Mouse (Mus musculus) kidney, postnatal 0 days (tissue): ENCODE measurements around the gene Best3. TPM values are rescaled to one million over a fixed set of nuclear protein-coding genes. Genes with fewer than 3 reads are reported as not detected.
"Not testable (repeated sequence)": the region's sequence is repeated elsewhere in the genome, so short reads cannot be mapped to it uniquely, and the experiment has no call there.

Source experiments
- ATAC-seq: fragments of 200-750 bp; cut with Nextera tagmentation; replicated peaks from 2 replicates; pipeline ENCODE4 v1.8.0; 2017; ENCODE audit warnings: low read depth, moderate number of reproducible peaks, moderate TSS enrichment, moderate library complexity; ENCODE audit not compliant: low FRiP score
- DNase-seq: peaks from one replicate; pipeline ENCODE4 v3.0.0-alpha.2; 2016; ENCODE audit warnings: low spot score
- H3K27ac ChIP-seq: fragments of 300-500 bp; sonication (generic); 2 replicates; pipeline ENCODE4 v1.5.1; 2014; ENCODE audit warnings: mild to moderate bottlenecking
- H3K27me3 ChIP-seq: fragments of 300-500 bp; sonication (generic); 2 replicates; pipeline ENCODE4 v1.6.1; 2014; ENCODE audit warnings: low read length, mixed read lengths; ENCODE audit not compliant: insufficient read depth
- H3K36me3 ChIP-seq: fragments of 300-500 bp; sonication (generic); 2 replicates; pipeline ENCODE4 v1.6.1; 2014; ENCODE audit warnings: low read length, mixed read lengths; ENCODE audit not compliant: insufficient read depth
- H3K4me1 ChIP-seq: fragments of 300-500 bp; sonication (generic); replicated peaks from 2 replicates; pipeline ENCODE4 v1.6.1; 2014; ENCODE audit warnings: antibody characterized with exemption, low read length, mixed read lengths; ENCODE audit not compliant: insufficient read depth
- H3K4me2 ChIP-seq: fragments of 300-500 bp; sonication (generic); 2 replicates; pipeline ENCODE4 v1.6.1; 2014; ENCODE audit warnings: mild to moderate bottlenecking, low read length, moderate library complexity, mixed read lengths
- H3K4me3 ChIP-seq: fragments of 300-500 bp; sonication (generic); replicated peaks from 2 replicates; pipeline ENCODE4 v1.5.1; 2014; ENCODE audit warnings: low read depth, low read length
- H3K9ac ChIP-seq: fragments of 300-500 bp; sonication (generic); 2 replicates; pipeline ENCODE4 v1.6.1; 2014; ENCODE audit warnings: low read depth, low read length
- H3K9me3 ChIP-seq: fragments of 300-500 bp; sonication (generic); replicated peaks from 2 replicates; pipeline ENCODE4 v1.6.1; 2016; ENCODE audit warnings: low read length, inconsistent platforms, mixed read lengths
- CTCF ChIP-seq: IDR thresholded peaks from 2 replicates; pipeline ENCODE4 v1.5.1; 2016; ENCODE audit warnings: antibody characterized with exemption, low read depth, mild to moderate bottlenecking, moderate library complexity
- WGBS: fragments of 180-500 bp; shearing (Covaris S2); extraction: QIAGEN DNeasy Blood & Tissue Kit; methylation state at CpG from one replicate; pipeline ENCODE4 v1.1.7; 2014; 5-methylcytosine and 5-hydroxymethylcytosine counted together
- polyA plus RNA-seq: library from polyadenylated mRNA; unstranded; fragments of >200 nt; fragmentation: Nextera tagmentation; extraction: Ambion mirVana; gene quantifications from 2 replicates; pipeline ENCODE4 v1.2.1, GENCODE M21; 2015

The Best3 gene
- polyA plus RNA-seq, 1 experiment from 2014 or later, result 0.22 TPM

- 7% methylated on average over 21 of the region's 21 CpGs for WGBS
- H3K4me2 ChIP-seq, result 0 out of 2 replicates have a peak overlapping the region, but pooled peaks have one; percentile 16
- DNase-seq, result peak; percentile 84
- H3K9me3 ChIP-seq, result no peaks in the 10 kb centered on the region
- no peak overlapping the region for H3K4me3 ChIP-seq
- H3K9ac ChIP-seq, result no peak overlapping the region
- ATAC-seq, result peak; percentile 94
- H3K36me3 ChIP-seq, result no peaks in the 10 kb centered on the region
- H3K27me3 ChIP-seq, result peaks cover 14% of the 10 kb centered on the region; the same call in 1 of the 2 replicates
- H3K4me1 ChIP-seq, result 0 out of 2 replicates have a peak, but pooled peaks cover 4% of the 10 kb centered on the region
- no peak for TF ChIP-seq CTCF
- H3K27ac ChIP-seq, result no peak overlapping the region
These were observed 35.1 kb downstream of the Best3 start for GRCm38 (mm10) chr10:117021020-117021754.

DNA sequence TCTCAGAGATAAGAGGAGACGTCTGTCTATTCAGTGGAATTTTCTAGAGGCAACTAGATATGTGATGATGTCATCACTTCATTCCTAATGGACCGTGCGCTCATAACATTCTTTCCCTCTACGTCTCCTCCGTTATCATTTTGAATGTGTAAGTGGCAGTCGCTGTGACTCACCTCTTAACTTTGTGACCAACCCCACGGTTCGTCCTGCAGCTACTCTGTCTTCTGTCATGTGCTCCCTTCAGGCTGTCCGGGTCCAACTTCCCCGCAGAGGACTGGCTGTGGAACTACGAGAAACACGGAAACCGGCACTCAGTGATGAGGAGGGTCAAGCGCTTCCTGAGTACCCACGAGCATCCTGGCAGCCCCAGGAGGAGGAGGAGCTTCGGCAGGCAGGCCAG, 37.6 kb downstream of the Best3 start:
- DNase-seq (peak; percentile 29), ATAC-seq (0 out of 2 replicates have a peak, but pooled peaks have one; percentile 8)
- Histone ChIP-seq H3K9me3 (no peaks in the 10 kb centered on the region), H3K36me3 (no peaks in the 10 kb centered on the region), H3K4me2 (peak overlapping the region; percentile 41; the same call in 1 of the 2 replicates), H3K9ac (peak overlapping the region; percentile 37; the same call in 1 of the 2 replicates), H3K27ac (no peak overlapping the region), H3K4me1 (0 out of 2 replicates have a peak, but pooled peaks cover 4% of the 10 kb centered on the region), H3K4me3 (0 out of 2 replicates have a peak overlapping the region, but pooled peaks have one; percentile 7), H3K27me3 (peaks cover 14% of the 10 kb centered on the region; the same call in 1 of the 2 replicates)
- TF ChIP-seq CTCF, result no peak
- 27% methylated on average over 16 of the region's 16 CpGs for WGBS

GRCm38 (mm10) chr10:117025776-117026175, 39.7 kb downstream of the Best3 start:
- not testable (repeated sequence) for H3K9me3 ChIP-seq, H3K4me1 ChIP-seq, ATAC-seq, H3K4me2 ChIP-seq, H3K9ac ChIP-seq, H3K27ac ChIP-seq, DNase-seq, H3K36me3 ChIP-seq, H3K4me3 ChIP-seq
- H3K27me3 ChIP-seq, result peaks cover 14% of the 10 kb centered on the region; the same call in 1 of the 2 replicates

GRCm38 (mm10) chr10:117026176-117026575, 40.1 kb downstream of the Best3 start:
- Histone ChIP-seq H3K36me3 (no peaks in the 10 kb centered on the region), H3K27me3 (peaks cover 14% of the 10 kb centered on the region; the same call in 1 of the 2 replicates), H3K9me3 (no peaks in the 10 kb centered on the region), H3K4me1 (0 out of 2 replicates have a peak, but pooled peaks cover under 1% of the 10 kb centered on the region), H3K9ac (no peak overlapping the region), H3K27ac (no peak overlapping the region), H3K4me2 (no peak overlapping the region), H3K4me3 (no peak overlapping the region)
- DNase-seq (no peak), ATAC-seq (no peak)
- WGBS, result 77% methylated on average over 8 of the region's 8 CpGs
- TF ChIP-seq CTCF, result no peak

DNA sequence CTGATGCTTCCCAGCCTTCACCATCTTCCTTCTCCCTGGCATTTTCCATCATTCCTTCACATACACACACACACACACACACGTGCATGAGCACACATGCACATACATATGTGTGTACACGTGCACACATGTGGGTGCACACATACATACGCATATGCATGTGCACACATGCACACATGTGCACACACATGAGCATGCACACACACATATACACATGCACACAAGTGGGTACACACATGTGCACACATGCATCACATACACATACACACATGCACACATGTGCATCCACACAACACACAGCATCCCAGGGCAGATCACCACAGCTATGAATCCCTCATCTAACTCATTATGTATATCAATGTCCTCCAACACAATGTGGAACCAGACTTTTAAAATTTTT, 45.0 kb downstream of the Best3 start:
- Histone ChIP-seq H3K9ac (no peak overlapping the region), H3K36me3 (no peaks in the 10 kb centered on the region)
- no peak for TF ChIP-seq CTCF

GRCm38 (mm10) chr10:117033785-117034184, 47.7 kb downstream of the Best3 start:
- no peak overlapping the region for H3K4me2 ChIP-seq
- H3K36me3 ChIP-seq, result no peaks in the 10 kb centered on the region
- peak; percentile 86 for TF ChIP-seq CTCF
- DNase-seq (peak; percentile 83), ATAC-seq (0 out of 2 replicates have a peak, but pooled peaks have one; percentile 36)
- H3K9ac ChIP-seq, result no peak overlapping the region
- no peaks in the 10 kb centered on the region for H3K27me3 ChIP-seq
- H3K27ac ChIP-seq, result no peak overlapping the region
- WGBS, result 18% methylated on average over 8 of the region's 8 CpGs
- H3K4me3 ChIP-seq, result no peak overlapping the region
- no peaks in the 10 kb centered on the region for H3K4me1 ChIP-seq
- H3K9me3 ChIP-seq, result no peaks in the 10 kb centered on the region

More for the DNA sequence above, 45.0 kb downstream of the Best3 start:
- Histone ChIP-seq H3K9me3 (no peaks in the 10 kb centered on the region), H3K27me3 (no peaks in the 10 kb centered on the region), H3K27ac (no peak overlapping the region), H3K4me2 (no peak overlapping the region), H3K4me1 (no peaks in the 10 kb centered on the region), H3K4me3 (no peak overlapping the region)
- 90% methylated on average over 3 of the region's 3 CpGs for WGBS
- DNase-seq (no peak), ATAC-seq (no peak)
